Mouse (Mus musculus): ENCODE results near the gene Syce2. TPM values are rescaled to one million over a fixed set of nuclear protein-coding genes. Genes with fewer than 3 reads are reported as not detected.

The Syce2 gene
- polyA plus RNA-seq, 1 experiment: 2.3 TPM

DNA sequence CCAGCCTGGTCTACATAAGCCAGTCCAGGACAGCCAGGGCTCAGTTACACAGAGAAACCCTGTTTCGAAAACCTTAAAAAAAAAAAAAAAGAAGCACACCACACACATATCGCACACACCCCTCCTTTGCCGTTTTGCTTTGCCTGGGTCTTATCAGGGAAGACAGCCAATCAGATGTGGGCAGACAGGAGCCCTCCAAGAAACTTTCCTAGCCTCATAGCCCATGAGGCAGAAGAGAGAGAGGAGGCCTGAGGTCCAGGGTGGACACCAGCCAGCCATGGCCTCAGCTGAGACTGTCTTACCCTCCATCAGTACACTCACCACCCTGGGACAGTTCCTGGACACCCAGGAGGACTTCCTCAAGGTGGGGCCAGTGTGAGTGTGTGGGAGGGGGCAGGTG lies 29.8 kb downstream of the Syce2 start, which contains the start of gene Klf1:
Gene Klf1 (plus strand): TSS at position 177 of the 400 bp plus-strand sequence.
- Histone ChIP-seq H3K4me2 (ENCODE audit: low read depth) (peak within 1 kb of the TSS; percentile 86), H3K27me3 (ENCODE audit: control insufficient read depth, insufficient read depth, insufficient read length) (no peaks in the 10 kb centered on the region), H3ac (ENCODE audit: control insufficient read depth, insufficient read length) (peak within 1 kb of the TSS; percentile 13), H3K4me3 (peak within 1 kb of the TSS; percentile 25), H3K36me3 (ENCODE audit: control insufficient read depth, insufficient read depth) (no peaks in the 10 kb centered on the region), H3K79me2 (ENCODE audit: control insufficient read depth, insufficient read depth) (no peaks in the 10 kb centered on the region)
- TF ChIP-seq USF1 (IDR thresholded peaks at IDR 0.05; ENCODE audit: low read depth) (no peak), MYOG (IDR thresholded peaks at IDR 0.05; ENCODE audit: control insufficient read depth in 1 of 3, insufficient read depth in 1 of 3, insufficient read length in 2 of 3, low read depth in 2 of 3) (no peak), E2F4 (IDR thresholded peaks at IDR 0.05; ENCODE audit: insufficient read depth) (no peak), POLR2AphosphoS2 (IDR thresholded peaks at IDR 0.05; ENCODE audit: insufficient read length, low read depth) (no peak), TCF3 (IDR thresholded peaks at IDR 0.05; ENCODE audit: insufficient read length, low read depth) (no peak), CEBPB (IDR thresholded peaks at IDR 0.05; ENCODE audit: insufficient read depth, poor library complexity, severe bottlenecking) (no peak), MYOD1 (IDR thresholded peaks at IDR 0.05; ENCODE audit: control insufficient read depth in 1 of 3, insufficient read length in 2 of 3, low read depth in 2 of 3) (no peak)

GRCm38 (mm10) chr8:84902367-84902919 lies 30.5 kb downstream of the Syce2 start:
- peak overlapping the region; percentile 86 for H3K4me2 ChIP-seq (ENCODE audit: low read depth)
- no peaks in the 10 kb centered on the region for H3K79me2 ChIP-seq (ENCODE audit: control insufficient read depth, insufficient read depth)
- H3ac ChIP-seq (ENCODE audit: control insufficient read depth, insufficient read length): peak overlapping the region; percentile 13
- H3K27me3 ChIP-seq (ENCODE audit: control insufficient read depth, insufficient read depth, insufficient read length): no peaks in the 10 kb centered on the region
- H3K36me3 ChIP-seq (ENCODE audit: control insufficient read depth, insufficient read depth): no peaks in the 10 kb centered on the region
- TF ChIP-seq USF1 (IDR thresholded peaks at IDR 0.05; ENCODE audit: low read depth) (no peak), MYOD1 (IDR thresholded peaks at IDR 0.05; ENCODE audit: control insufficient read depth in 1 of 3, insufficient read length in 2 of 3, low read depth in 2 of 3) (no peak), MAX (IDR thresholded peaks at IDR 0.05; ENCODE audit: low read depth) (no peak), POLR2A (IDR thresholded peaks at IDR 0.05; ENCODE audit: insufficient read length, low read depth) (no peak), TCF3 (IDR thresholded peaks at IDR 0.05; ENCODE audit: insufficient read length, low read depth) (no peak), POLR2AphosphoS2 (IDR thresholded peaks at IDR 0.05; ENCODE audit: insufficient read length, low read depth) (no peak), SRF (IDR thresholded peaks at IDR 0.05; ENCODE audit: control insufficient read depth, insufficient read length, low read depth) (no peak), MYOG (IDR thresholded peaks at IDR 0.05; ENCODE audit: control insufficient read depth in 1 of 3, insufficient read depth in 1 of 3, insufficient read length in 2 of 3, low read depth in 2 of 3) (no peak), CEBPB (IDR thresholded peaks at IDR 0.05; ENCODE audit: insufficient read depth, poor library complexity, severe bottlenecking) (no peak), TCF12 (IDR thresholded peaks at IDR 0.05; ENCODE audit: insufficient read depth, poor library complexity, severe bottlenecking) (no peak), E2F4 (IDR thresholded peaks at IDR 0.05; ENCODE audit: insufficient read depth) (no peak), REST (IDR thresholded peaks at IDR 0.05; ENCODE audit: insufficient read depth, insufficient read length) (no peak)
- peak overlapping the region; percentile 25 for H3K4me3 ChIP-seq

- no peaks in the 10 kb centered on the region for H3K36me3 ChIP-seq (ENCODE audit: control insufficient read depth, insufficient read depth)
- no peaks in the 10 kb centered on the region for H3K79me2 ChIP-seq (ENCODE audit: control insufficient read depth, insufficient read depth)
- no peaks in the 10 kb centered on the region for H3K27me3 ChIP-seq (ENCODE audit: control insufficient read depth, insufficient read depth, insufficient read length)
- TF ChIP-seq MAX (IDR thresholded peaks at IDR 0.05; ENCODE audit: low read depth) (no peak), POLR2A (IDR thresholded peaks at IDR 0.05; ENCODE audit: insufficient read length, low read depth) (no peak), E2F4 (IDR thresholded peaks at IDR 0.05; ENCODE audit: insufficient read depth) (no peak), MYOD1 (IDR thresholded peaks at IDR 0.05; ENCODE audit: control insufficient read depth in 1 of 3, insufficient read length in 2 of 3, low read depth in 2 of 3) (no peak), SRF (IDR thresholded peaks at IDR 0.05; ENCODE audit: control insufficient read depth, insufficient read length, low read depth) (no peak), MYOG (IDR thresholded peaks at IDR 0.05; ENCODE audit: control insufficient read depth in 1 of 3, insufficient read depth in 1 of 3, insufficient read length in 2 of 3, low read depth in 2 of 3) (no peak), CEBPB (IDR thresholded peaks at IDR 0.05; ENCODE audit: insufficient read depth, poor library complexity, severe bottlenecking) (no peak), TCF12 (IDR thresholded peaks at IDR 0.05; ENCODE audit: insufficient read depth, poor library complexity, severe bottlenecking) (no peak), POLR2AphosphoS2 (IDR thresholded peaks at IDR 0.05; ENCODE audit: insufficient read length, low read depth) (no peak), USF1 (IDR thresholded peaks at IDR 0.05; ENCODE audit: low read depth) (no peak), TCF3 (IDR thresholded peaks at IDR 0.05; ENCODE audit: insufficient read length, low read depth) (no peak)
- peak overlapping the region; percentile 86 for H3K4me2 ChIP-seq (ENCODE audit: low read depth)
- H3K4me3 ChIP-seq: peak overlapping the region; percentile 25
- peak overlapping the region; percentile 13 for H3ac ChIP-seq (ENCODE audit: control insufficient read depth, insufficient read length)
These were observed 31.2 kb downstream of the Syce2 start for GRCm38 (mm10) chr8:84902920-84903661.

- H3K4me3 ChIP-seq: no peak overlapping the region
- no peak for TF ChIP-seq MYOG (IDR thresholded peaks at IDR 0.05; ENCODE audit: control insufficient read depth in 1 of 3, insufficient read depth in 1 of 3, insufficient read length in 2 of 3, low read depth in 2 of 3)
These were observed 32.4 kb downstream of the Syce2 start for GRCm38 (mm10) chr8:84904351-84904750.

GRCm38 (mm10) chr8:84907037-84907436 lies 35.1 kb downstream of the Syce2 start:
- H3K36me3 ChIP-seq (ENCODE audit: control insufficient read depth, insufficient read depth): no peaks in the 10 kb centered on the region
- TF ChIP-seq MYOD1 (IDR thresholded peaks at IDR 0.05; ENCODE audit: control insufficient read depth in 1 of 3, insufficient read length in 2 of 3, low read depth in 2 of 3): no peak
- TF ChIP-seq SRF (IDR thresholded peaks at IDR 0.05; ENCODE audit: control insufficient read depth, insufficient read length, low read depth): no peak
- TF ChIP-seq REST (IDR thresholded peaks at IDR 0.05; ENCODE audit: insufficient read depth, insufficient read length): no peak
- TF ChIP-seq TCF3 (IDR thresholded peaks at IDR 0.05; ENCODE audit: insufficient read length, low read depth): no peak
- no peak for TF ChIP-seq POLR2A (IDR thresholded peaks at IDR 0.05; ENCODE audit: insufficient read length, low read depth)
- no peak for TF ChIP-seq USF1 (IDR thresholded peaks at IDR 0.05; ENCODE audit: low read depth)
- no peak for TF ChIP-seq POLR2AphosphoS2 (IDR thresholded peaks at IDR 0.05; ENCODE audit: insufficient read length, low read depth)
- TF ChIP-seq CEBPB (IDR thresholded peaks at IDR 0.05; ENCODE audit: insufficient read depth, poor library complexity, severe bottlenecking): no peak

More at GRCm38 (mm10) chr8:84904351-84904750, 32.4 kb downstream of the Syce2 start:
- Histone ChIP-seq H3K4me2 (ENCODE audit: low read depth) (no peak overlapping the region), H3K79me2 (ENCODE audit: control insufficient read depth, insufficient read depth) (no peaks in the 10 kb centered on the region), H3K36me3 (ENCODE audit: control insufficient read depth, insufficient read depth) (no peaks in the 10 kb centered on the region), H3K27me3 (ENCODE audit: control insufficient read depth, insufficient read depth, insufficient read length) (no peaks in the 10 kb centered on the region), H3ac (ENCODE audit: control insufficient read depth, insufficient read length) (no peak overlapping the region)

More at GRCm38 (mm10) chr8:84907037-84907436, 35.1 kb downstream of the Syce2 start:
- H3K79me2 ChIP-seq (ENCODE audit: control insufficient read depth, insufficient read depth): no peaks in the 10 kb centered on the region
- no peaks in the 10 kb centered on the region for H3K27me3 ChIP-seq (ENCODE audit: control insufficient read depth, insufficient read depth, insufficient read length)
- no peak overlapping the region for H3K4me3 ChIP-seq
- H3ac ChIP-seq (ENCODE audit: control insufficient read depth, insufficient read length): no peak overlapping the region
- H3K4me2 ChIP-seq (ENCODE audit: low read depth): no peak overlapping the region
